Mouse (Mus musculus) myocyte (in vitro differentiated cells): ENCODE measurements around the gene Layn. TPM values are rescaled to one million over a fixed set of nuclear protein-coding genes. Genes with fewer than 3 reads are reported as not detected.

Experiments
- H3K27me3 ChIP-seq: one replicate; pipeline ENCODE4 v1.6.1; 2011; ENCODE audit not compliant: control insufficient read depth, insufficient read depth, insufficient read length
- H3K36me3 ChIP-seq: one replicate; pipeline ENCODE4 v1.6.1; 2011; ENCODE audit not compliant: control insufficient read depth, insufficient read depth
- H3K4me2 ChIP-seq: one replicate; pipeline ENCODE4 v1.6.1; 2011; ENCODE audit warnings: low read depth, control low read depth
- H3K4me3 ChIP-seq: one replicate; pipeline ENCODE4 v1.5.1; 2011; ENCODE audit warnings: mild to moderate bottlenecking, control low read depth, moderate library complexity
- H3K79me2 ChIP-seq: one replicate; pipeline ENCODE4 v1.6.1; 2011; ENCODE audit not compliant: control insufficient read depth, insufficient read depth
- H3ac ChIP-seq: one replicate; pipeline ENCODE4 v1.6.1; 2011; ENCODE audit not compliant: control insufficient read depth, insufficient read length
- CEBPB ChIP-seq: IDR thresholded peaks from 2 replicates; pipeline ENCODE4 v1.6.1; 2011; ENCODE audit warnings: mild to moderate bottlenecking, moderate library complexity; ENCODE audit not compliant: poor library complexity, insufficient read depth, severe bottlenecking
- E2F4 ChIP-seq: IDR thresholded peaks from one replicate; pipeline ENCODE4 v1.6.1; 2011; ENCODE audit warnings: mild to moderate bottlenecking, control low read depth, moderate library complexity; ENCODE audit not compliant: insufficient read depth
- MAX ChIP-seq: IDR thresholded peaks from one replicate; pipeline ENCODE4 v1.6.1; 2011; ENCODE audit warnings: low read depth, mild to moderate bottlenecking, control low read depth
- MYOD1 ChIP-seq, 3 experiments: IDR thresholded peaks; one replicate each; pipeline ENCODE4 v1.6.1; 2011; ENCODE audit warnings: control low read depth in 2 of 3, low read depth in 2 of 3, mild to moderate bottlenecking in 2 of 3, moderate library complexity in 1 of 3; ENCODE audit not compliant: insufficient read length in 2 of 3, control insufficient read depth in 1 of 3
- MYOG ChIP-seq, 3 experiments: IDR thresholded peaks; one replicate each; pipeline ENCODE4 v1.6.1; 2011; ENCODE audit warnings: control low read depth in 2 of 3, low read depth in 2 of 3, mild to moderate bottlenecking in 2 of 3; ENCODE audit not compliant: insufficient read length in 2 of 3, control insufficient read depth in 1 of 3, insufficient read depth in 1 of 3
- POLR2A ChIP-seq: IDR thresholded peaks from one replicate; pipeline ENCODE4 v1.6.1; 2011; ENCODE audit warnings: low read depth, mild to moderate bottlenecking, control low read depth, moderate library complexity; ENCODE audit not compliant: insufficient read length
- POLR2AphosphoS2 ChIP-seq: IDR thresholded peaks from one replicate; pipeline ENCODE4 v1.6.1; 2011; ENCODE audit warnings: low read depth, control low read depth; ENCODE audit not compliant: insufficient read length
- REST ChIP-seq: IDR thresholded peaks from one replicate; pipeline ENCODE4 v1.6.1; 2011; ENCODE audit warnings: mild to moderate bottlenecking, control low read depth, moderate library complexity; ENCODE audit not compliant: insufficient read depth, insufficient read length
- SRF ChIP-seq: IDR thresholded peaks from one replicate; pipeline ENCODE4 v1.6.1; 2011; ENCODE audit warnings: low read depth; ENCODE audit not compliant: control insufficient read depth, insufficient read length
- TCF12 ChIP-seq: IDR thresholded peaks from one replicate; pipeline ENCODE4 v1.6.1; 2011; ENCODE audit warnings: mild to moderate bottlenecking, control low read depth; ENCODE audit not compliant: poor library complexity, insufficient read depth, severe bottlenecking
- TCF3 ChIP-seq: IDR thresholded peaks from one replicate; pipeline ENCODE4 v1.6.1; 2011; ENCODE audit warnings: low read depth, control low read depth; ENCODE audit not compliant: insufficient read length
- USF1 ChIP-seq: IDR thresholded peaks from one replicate; pipeline ENCODE4 v1.6.1; 2011; ENCODE audit warnings: low read depth, mild to moderate bottlenecking, control low read depth, moderate library complexity
- polyA plus RNA-seq: library from polyadenylated mRNA; unstranded; fragments of >200 nt; fragmentation: generic; extraction: Trizol; gene quantifications from one replicate; pipeline ENCODE4 v1.2.1, GENCODE M21; 2012; ENCODE audit warnings: missing spikeins

The Layn gene
- polyA plus RNA-seq, 1 experiment: 18.7 TPM

DNA sequence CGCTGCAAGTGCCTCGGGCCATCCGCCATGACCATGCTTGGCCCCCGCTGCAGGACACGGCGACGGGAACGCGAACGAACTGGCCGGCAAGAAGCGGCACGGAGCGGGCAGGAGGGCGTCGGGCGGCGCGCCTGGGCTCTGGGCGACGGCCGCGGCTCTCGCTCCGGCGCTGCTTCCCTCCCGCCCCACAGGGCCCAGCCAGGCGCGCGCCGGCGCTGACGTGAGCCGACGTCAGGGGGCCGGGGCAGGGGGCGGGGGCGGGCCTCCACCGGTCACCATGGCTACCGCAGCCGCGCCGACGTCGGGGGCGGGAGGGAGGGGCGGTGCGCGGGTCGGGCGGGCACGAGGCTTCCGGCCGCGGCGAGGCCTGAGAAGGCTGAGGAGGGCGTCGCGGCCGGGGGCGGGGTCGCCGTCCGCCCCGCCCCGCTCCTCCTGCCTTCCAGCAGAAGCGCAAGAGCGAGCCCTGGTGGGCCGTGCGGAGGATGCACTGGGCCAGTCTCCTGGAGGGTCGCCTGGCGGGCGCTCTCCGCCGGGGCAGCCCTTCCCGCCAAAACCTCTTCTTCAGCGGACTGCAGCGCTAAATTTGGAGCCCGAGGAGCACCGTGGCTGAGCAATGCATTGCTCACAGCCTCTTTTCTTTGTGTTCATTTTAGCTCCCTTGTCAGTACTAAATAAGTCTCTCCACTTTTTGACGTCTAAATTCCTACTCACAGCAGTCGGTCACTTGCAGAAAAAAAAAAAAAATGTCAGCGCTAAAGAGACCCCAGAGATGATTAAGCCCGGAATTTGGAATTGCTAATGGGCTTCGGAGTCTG lies 67.8 kb downstream of the Layn start, which contains the start of gene Sik2:
Sik2 (minus strand) TSS at position 233 of the 815 bp plus-strand sequence.
- TF ChIP-seq USF1: no peak
- TF ChIP-seq POLR2A: peak; percentile 93
- TF ChIP-seq TCF3: no peak
- peak in 1 of 3 experiments; percentile 55 for TF ChIP-seq MYOD1 (IDR thresholded peaks at IDR 0.05; ENCODE audit: control insufficient read depth in 1 of 3, insufficient read length in 2 of 3, low read depth in 2 of 3)
- peak; percentile 98 for TF ChIP-seq POLR2AphosphoS2
- TF ChIP-seq SRF: no peak
- TF ChIP-seq E2F4: no peak
- no peak for TF ChIP-seq MAX
- TF ChIP-seq TCF12: no peak
- TF ChIP-seq REST: peak; percentile 15
- no peak for TF ChIP-seq CEBPB
- peak in 1 of 3 experiments; percentile 23 for TF ChIP-seq MYOG (IDR thresholded peaks at IDR 0.05; ENCODE audit: control insufficient read depth in 1 of 3, insufficient read depth in 1 of 3, insufficient read length in 2 of 3, low read depth in 2 of 3)
- peaks cover 34% of the 10 kb centered on the region for H3K79me2 ChIP-seq
- H3K36me3 ChIP-seq: no peaks in the 10 kb centered on the region
- H3K4me2 ChIP-seq: peak within 1 kb of the TSS; percentile 88
- no peaks in the 10 kb centered on the region for H3K27me3 ChIP-seq
- peak within 1 kb of the TSS; percentile 40 for H3K4me3 ChIP-seq
- H3ac ChIP-seq: peak within 1 kb of the TSS; percentile 81

DNA sequence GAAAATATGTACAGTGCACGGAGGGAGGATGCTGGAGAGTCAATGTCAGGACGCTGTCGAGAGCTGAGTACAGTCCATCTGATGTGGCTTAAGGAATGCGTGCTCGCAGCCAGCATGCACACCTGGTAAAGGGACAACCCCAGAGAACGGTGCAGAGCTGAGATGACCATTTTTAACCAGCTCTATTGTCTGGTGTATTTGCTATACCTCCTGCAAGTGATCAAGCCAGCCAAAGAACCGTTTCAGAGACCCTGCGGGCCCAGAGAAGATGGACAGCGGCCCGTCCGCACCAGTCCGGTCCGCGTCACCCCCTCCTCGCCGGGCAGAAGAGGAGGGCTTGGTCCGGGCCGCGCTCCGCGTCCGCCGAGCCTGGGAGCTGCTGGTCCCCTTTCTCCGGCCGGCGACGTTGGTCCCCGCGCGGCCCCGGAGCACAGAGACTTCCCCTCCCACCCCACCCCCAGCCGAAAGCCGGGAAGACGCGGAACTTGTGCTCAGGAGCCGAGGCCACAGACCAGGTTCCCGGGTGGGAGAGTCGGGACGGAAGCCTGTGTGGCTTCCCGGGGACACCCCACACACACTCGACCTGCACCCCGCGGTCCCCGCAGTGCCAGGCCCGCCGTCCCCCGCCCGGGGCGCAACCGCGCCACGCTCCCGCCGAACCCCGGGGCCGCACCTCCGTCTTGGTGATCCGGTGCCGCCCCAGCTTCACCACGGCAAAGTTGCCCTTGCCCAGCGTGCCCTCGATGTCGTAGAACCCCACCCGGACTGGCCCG lies 68.6 kb downstream of the Layn start:
- no peaks in the 10 kb centered on the region for H3K27me3 ChIP-seq
- H3K79me2 ChIP-seq: peaks cover 39% of the 10 kb centered on the region
- TF ChIP-seq MYOG (IDR thresholded peaks at IDR 0.05; ENCODE audit: control insufficient read depth in 1 of 3, insufficient read depth in 1 of 3, insufficient read length in 2 of 3, low read depth in 2 of 3) (no peak), REST (no peak), E2F4 (no peak), MYOD1 (IDR thresholded peaks at IDR 0.05; ENCODE audit: control insufficient read depth in 1 of 3, insufficient read length in 2 of 3, low read depth in 2 of 3) (no peak)
- H3ac ChIP-seq: peak overlapping the region; percentile 81
- no peaks in the 10 kb centered on the region for H3K36me3 ChIP-seq
- peak overlapping the region; percentile 40 for H3K4me3 ChIP-seq
- H3K4me2 ChIP-seq: peak overlapping the region; percentile 88

DNA sequence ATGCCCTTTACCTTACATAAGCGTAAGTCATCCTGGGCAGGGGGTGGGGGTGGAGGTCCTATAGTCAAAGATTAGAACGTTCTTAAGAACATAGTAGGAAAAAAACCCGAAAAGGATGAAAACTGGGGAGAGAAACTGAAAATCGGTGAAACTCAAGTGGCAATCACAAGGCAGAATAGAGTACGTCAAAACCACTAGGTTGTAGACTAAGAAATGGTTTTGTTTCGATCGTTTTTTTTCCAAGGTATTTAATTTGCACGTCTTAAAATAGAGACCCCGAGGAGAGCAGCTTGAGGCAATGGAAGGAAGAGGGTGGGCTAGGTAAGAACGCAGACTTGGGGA lies 69.2 kb downstream of the Layn start:
- H3ac ChIP-seq: peak overlapping the region; percentile 81
- H3K36me3 ChIP-seq: no peaks in the 10 kb centered on the region
- peak overlapping the region; percentile 88 for H3K4me2 ChIP-seq
- H3K4me3 ChIP-seq: peak overlapping the region; percentile 40
- H3K27me3 ChIP-seq: no peaks in the 10 kb centered on the region
- TF ChIP-seq E2F4 (no peak), CEBPB (no peak), TCF12 (no peak), MAX (no peak), POLR2AphosphoS2 (no peak), MYOG (IDR thresholded peaks at IDR 0.05; ENCODE audit: control insufficient read depth in 1 of 3, insufficient read depth in 1 of 3, insufficient read length in 2 of 3, low read depth in 2 of 3) (no peak)
- H3K79me2 ChIP-seq: peaks cover 39% of the 10 kb centered on the region

DNA sequence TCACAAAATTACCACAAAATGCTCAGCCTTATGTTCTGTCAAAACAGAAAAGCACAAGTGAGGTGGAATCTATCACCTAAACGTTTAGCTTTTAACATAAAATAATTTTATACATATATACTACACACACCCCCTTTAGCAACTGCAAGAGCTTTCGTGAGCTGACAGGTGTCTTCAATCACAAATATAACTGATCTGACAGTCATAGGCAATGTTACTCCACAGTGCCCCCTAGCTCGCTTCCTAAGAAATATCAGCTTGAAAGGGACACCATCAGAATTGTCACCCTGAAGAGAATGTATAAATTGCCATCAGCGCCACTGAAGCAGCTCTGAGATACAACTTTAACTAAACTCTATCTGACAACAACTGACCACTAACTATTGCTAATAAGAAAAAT lies 70.0 kb downstream of the Layn start:
- H3ac ChIP-seq: no peak overlapping the region
- H3K4me3 ChIP-seq: no peak overlapping the region
- no peak for TF ChIP-seq MYOD1 (IDR thresholded peaks at IDR 0.05; ENCODE audit: control insufficient read depth in 1 of 3, insufficient read length in 2 of 3, low read depth in 2 of 3)
- TF ChIP-seq SRF: no peak
- no peak for TF ChIP-seq TCF3
- no peak for TF ChIP-seq CEBPB
- TF ChIP-seq MYOG (IDR thresholded peaks at IDR 0.05; ENCODE audit: control insufficient read depth in 1 of 3, insufficient read depth in 1 of 3, insufficient read length in 2 of 3, low read depth in 2 of 3): no peak
- no peak for TF ChIP-seq REST
- TF ChIP-seq POLR2AphosphoS2: no peak
- TF ChIP-seq POLR2A: no peak
- no peak for TF ChIP-seq TCF12
- H3K36me3 ChIP-seq: no peaks in the 10 kb centered on the region
- H3K79me2 ChIP-seq: peaks cover 39% of the 10 kb centered on the region
- H3K27me3 ChIP-seq: no peaks in the 10 kb centered on the region
- H3K4me2 ChIP-seq: peak overlapping the region; percentile 88

Other genes starting within 250 kb of the Layn start
- gene Ppp2r1b, start 231.8 kb downstream of the Layn start, polyA plus RNA-seq: 12.9 TPM
- 10.5 TPM for gene Sik2, start 68.0 kb downstream of the Layn start, polyA plus RNA-seq
- gene Btg4, start 16.2 kb downstream of the Layn start, polyA plus RNA-seq: 0.04 TPM
- gene 4833427G06Rik, start 25.0 kb upstream of the Layn start, polyA plus RNA-seq: 2.4 TPM
- gene Gm32742, start 88.4 kb upstream of the Layn start, polyA plus RNA-seq: 0.22 TPM
- 1.4 TPM for gene Pou2af1, start 136.6 kb upstream of the Layn start, polyA plus RNA-seq
- gene Colca2, start 201.5 kb upstream of the Layn start, polyA plus RNA-seq: 2.9 TPM